Mouse (Mus musculus) adrenal gland, adult 8-10 months (tissue): ENCODE measurements at regions not wholly inside any gene's neighbourhood (a gene's known extent, or its start where the extent isn't known, plus 50 kb on each side); places are given as distances from the start of the nearest gene placed in this dataset.
A peak's percentile ranks its signal among the peaks of the same experiment; 100 is the strongest.

Experiments used
- DNase-seq: peaks from one replicate; pipeline ENCODE4 v3.0.0; 2022

DNA sequence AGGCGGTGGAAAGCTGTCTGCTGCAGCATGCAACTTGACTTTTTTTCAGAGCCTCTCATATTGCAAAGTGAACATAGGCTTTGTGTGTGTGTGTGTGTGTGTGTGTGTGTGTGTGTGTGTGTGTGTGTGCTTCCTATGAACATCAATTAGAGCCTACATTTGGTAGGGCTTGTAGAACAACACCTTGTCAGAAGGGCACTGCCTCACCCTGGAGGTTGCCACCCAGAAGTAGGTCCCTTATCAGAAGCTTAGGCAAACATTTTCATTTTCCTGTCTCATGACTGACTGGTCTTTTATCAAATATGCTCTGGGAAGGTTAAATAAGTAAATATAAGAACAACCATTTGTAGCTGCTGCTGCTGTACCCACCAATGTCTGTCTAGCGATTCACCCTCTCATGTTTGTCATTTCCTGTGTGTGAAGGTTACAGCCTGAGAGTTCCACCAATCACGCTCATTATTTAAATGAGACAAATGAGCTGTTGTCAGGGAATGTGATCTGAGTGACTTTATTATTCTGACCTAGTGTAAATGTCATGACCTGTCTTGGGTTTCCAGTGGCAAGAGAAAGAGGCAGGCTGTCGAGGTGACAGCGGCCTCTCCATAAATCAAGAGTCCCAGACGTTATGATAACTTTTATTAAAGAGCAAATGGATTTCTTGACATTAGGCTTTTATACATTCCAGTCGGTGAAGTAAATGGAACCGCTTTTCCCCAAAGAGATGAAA lies 310.1 kb downstream of the Irx1 start:
- DNase-seq: no peak

DNA sequence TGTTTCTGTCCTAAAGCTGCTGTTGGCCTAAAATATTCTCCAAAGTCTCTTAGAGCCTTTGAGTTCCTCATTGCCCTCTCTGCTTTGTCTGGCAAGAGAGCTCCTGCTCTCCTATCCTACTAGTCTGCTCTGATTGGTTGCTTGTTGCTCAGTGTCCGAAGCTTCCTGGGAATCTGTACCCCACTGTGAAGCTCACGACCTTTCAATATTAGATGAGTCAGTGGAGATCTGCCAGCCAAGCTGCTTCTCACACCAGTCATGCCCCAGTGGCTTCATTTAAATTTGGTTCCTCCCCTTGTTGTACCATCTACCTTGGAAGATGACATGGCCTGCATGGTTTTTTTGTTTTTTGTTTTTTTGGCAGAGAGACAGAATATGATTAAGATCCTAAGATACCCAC lies 313.6 kb downstream of the Irx1 start:
- no peak for DNase-seq

DNA sequence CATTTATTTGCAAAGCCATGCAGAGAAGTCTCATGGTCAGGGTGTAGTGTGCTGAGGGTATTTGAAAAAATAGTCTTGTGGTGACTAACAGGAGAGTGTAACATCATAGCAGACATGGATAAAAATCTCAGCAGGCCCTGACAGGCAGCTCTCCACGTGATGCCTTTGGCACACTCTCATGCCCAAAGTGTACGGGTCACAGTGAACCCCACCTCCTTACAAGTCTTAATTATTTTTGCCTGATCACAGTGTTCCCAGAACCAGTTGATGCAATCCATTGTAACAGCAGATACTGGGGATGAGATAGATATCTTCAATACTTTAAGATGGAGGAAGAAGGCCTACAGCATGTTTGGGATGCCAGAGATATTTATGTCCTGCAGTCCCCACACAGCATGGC lies 314.5 kb downstream of the Irx1 start:
- DNase-seq: no peak

DNA sequence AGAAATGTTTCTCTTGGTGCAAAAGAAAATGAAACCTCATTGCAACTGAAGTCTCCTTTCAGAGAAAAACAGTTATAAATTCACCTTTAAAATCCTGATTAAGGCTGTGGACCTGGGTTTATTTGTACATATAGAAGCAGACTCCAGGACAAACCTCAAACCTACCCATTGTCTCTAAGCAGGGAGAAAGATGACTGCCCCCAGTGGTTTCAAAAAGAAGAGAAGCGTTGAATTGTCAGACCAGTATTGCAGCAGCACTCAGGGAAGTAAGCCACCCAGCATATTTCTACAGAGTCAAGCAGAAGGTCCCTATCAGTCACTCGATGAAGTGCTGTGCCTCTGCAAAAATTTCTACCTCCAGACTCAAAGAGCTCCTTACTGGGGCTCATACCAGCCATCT lies 332.1 kb downstream of the Irx1 start:
- no peak for DNase-seq

DNA sequence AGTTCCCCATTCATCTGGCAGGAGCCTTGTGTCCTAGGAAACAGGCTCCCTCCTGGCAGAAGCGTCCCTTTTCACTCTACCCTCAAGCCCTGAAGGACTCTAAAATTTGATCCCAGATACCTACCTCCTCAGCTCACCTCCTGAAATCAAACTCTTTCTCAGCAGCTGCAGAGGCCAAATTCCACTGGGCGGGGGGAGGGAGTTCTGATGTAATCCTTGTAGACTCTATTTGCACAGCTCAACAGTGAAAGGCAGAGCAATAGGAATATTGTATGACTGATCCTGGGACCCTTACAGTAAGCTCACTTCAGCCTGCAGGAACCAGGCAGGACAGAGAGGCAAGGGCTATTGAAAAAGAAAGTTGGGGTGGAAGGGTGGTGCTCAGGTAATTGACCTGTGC lies 346.3 kb downstream of the Irx1 start:
- no peak for DNase-seq

DNA sequence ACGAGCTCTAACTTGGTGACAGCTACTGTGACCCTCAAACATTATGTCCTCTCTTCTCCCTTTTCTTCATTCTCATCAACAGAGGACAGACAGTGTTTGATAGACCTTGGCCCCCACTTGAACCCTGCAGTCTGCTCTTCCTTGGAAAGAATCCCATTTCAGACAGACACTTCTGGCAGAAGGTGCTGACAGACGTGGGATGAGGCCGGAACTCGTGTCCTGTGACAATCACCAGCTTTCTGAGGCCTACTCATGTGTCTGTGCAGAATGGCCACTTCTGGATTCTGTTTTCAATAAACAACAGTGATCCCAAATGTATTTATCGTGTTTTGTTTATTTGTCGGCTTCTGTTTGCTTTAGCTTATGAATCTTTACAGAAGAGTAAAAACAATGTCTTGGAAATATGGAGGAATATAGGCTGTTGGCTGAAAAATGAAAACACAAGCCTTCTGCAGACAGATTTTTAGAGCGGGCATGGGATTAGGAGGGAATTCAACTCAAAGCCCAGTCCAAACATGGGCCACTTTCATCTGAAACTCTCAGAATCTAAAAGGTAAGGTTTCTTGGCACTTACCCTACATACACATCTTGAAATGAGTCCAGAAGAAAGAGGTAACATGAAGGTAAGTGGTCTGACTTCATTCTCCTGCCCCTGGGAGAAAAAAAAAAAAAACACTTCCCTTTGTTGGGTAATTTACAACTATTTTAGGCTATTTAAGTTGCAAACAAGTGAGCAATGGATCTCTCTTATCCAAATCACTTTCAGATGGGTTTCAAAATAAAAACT lies 350.9 kb downstream of the Irx1 start:
- DNase-seq: no peak

DNA sequence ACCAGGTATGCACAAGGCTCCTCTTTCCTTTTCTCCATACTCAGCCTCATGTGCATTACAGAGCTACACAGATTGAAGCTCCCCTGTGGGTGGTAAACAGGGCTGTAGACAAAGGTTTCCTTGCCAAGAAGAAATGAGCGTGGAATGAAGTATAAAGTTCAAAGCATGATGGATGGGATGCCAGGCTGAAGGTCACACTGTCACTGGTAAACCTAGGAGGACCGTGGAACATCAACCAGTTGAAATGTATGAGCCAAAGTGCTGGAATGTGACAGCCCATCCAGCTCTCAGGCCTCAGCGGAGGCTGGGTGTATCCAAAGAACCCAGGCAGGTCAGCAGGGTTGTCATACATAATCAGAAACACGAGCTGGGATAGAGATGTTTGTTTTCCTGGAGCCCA lies 381.0 kb downstream of the Irx1 start:
- DNase-seq: no peak

DNA sequence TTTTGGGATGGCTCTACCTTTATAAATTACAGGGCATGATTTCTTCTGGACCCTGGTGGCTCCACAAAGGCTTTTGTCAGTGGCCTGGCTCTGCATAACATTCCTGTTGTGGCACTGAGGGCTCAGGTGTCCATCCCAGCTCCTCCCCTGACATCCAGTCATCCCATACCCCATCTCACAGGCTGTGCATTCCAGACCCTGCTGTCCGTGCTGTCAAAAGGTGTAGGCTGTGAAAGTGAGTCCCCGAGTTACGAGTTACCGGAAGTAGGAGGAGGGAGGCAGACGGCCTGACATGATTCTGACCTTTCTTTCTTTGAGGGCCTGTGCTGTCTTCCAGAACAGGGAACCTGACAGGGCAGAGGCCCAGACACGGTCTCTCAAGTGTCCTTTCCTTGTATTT lies 397.6 kb downstream of the Irx1 start:
- DNase-seq: no peak

DNA sequence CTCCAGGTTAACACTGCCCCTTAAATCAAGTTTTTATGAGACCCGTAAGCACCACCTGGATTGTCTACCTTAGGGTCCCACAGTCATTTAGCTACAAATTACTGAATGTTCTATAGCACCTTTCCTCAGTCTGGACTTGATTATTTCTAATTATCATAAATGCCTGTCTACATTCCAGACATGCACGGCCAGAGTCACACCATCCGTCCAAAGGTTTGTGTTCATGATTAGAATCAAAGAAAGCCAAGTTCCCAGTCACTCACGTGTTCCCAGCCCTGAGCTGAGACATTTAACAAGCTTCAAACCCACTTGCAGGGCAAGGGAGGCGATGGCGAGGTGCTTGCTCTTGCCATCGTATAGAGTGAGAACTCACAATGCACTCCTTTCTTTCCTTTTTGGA lies 398.1 kb downstream of the Irx1 start:
- DNase-seq: no peak

DNA sequence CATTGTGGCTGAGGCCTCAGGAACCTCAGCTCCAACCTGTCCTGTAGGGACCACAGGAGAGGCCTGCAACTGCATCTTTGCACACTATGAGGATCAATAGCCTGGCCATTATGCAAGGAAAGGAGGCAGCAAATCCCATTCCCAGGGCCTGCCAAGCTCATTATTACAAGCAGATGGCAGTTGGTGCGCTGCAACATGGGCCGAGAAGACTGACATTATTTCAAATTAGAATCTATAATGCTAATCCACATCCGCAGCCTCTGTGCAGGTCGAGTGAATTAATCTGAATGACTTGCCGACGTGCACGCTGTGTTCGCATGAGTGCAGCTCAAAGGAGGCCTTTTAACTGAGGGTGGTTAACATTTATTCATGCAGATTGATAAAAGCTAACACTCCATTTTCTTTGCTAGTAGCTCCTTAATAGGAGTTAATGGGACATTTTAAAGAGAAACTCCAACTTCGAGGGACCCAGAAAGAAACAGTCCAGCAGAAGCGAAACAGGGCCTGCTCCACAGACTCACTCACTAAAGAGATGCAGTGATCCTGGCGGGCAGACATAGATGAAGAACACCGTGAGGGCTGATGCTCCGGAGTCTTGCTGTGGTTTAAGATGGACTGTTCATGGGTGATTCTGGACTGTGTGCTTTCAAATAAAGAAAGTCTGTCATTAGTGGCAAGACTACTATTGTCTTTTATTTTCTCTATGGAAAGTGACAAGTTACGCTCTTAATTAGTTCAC lies 404.9 kb downstream of the Irx1 start:
- no peak for DNase-seq

DNA sequence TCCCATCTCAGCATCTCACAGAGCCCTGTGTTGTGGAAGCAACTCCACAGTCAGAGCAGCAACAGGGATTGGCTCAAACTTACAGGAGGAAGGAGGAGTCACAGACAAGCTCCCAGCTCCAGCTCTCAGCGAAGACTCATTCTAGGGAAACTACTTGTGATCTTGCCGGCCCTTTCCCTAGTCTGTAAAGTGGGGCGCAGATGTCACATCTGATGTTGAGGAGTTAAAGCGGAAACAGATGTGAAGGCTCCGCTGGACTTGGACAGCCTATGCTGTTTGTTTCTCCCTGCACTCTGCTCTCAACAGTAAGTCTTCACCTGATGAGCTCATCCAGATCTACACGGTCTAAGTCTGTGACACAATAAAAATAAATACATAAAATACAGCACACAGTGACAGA lies 408.1 kb downstream of the Irx1 start:
- DNase-seq: no peak

DNA sequence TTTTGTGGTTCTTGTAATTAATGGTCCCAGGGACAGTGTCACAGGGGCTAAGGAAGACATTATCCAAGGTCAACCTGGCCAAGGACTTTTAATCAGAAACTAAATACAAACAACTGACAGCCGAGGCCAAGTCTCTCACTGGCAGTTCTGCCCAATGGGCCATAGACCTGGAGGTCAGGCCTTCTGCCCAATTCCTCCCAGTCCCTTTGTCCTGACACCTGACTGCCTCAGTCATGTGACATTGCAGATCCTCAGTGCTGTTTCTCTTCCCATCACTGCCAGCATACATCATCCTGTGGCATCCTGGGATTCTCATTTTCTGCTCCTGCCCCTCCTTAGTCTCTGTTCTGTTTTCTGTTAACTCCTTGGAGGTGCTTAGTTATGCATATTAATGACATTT lies 413.4 kb downstream of the Irx1 start:
- no peak for DNase-seq

DNA sequence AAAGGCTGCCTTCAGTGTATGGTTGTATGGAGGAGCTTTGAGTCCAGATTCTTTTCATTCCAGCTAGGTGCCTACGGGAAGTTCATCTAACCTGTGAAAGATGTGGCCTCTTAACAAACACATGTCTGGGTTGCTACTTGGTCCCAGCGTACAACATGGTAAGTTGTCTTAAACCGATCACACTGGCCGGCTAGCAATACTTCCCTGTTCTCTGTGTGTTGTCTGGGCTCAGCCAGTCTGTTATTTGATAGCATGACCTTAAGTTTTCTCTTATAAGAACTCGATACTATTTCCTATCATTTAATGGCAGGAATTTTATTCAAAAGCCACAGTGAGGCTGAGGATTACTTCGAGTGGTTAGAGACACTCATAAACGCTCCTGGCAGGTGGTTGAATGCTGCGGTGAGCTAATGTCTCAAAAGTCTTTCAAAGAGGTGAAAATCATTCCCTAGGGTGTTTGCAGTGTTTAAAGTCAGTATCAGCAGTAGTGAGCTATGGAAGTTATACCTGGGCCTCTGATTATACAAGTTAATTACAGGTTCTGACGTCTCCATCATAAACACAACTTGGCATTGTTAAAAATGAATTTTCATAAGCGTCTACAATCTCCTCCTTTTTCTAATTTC lies 414.2 kb downstream of the Irx1 start:
- DNase-seq: no peak

DNA sequence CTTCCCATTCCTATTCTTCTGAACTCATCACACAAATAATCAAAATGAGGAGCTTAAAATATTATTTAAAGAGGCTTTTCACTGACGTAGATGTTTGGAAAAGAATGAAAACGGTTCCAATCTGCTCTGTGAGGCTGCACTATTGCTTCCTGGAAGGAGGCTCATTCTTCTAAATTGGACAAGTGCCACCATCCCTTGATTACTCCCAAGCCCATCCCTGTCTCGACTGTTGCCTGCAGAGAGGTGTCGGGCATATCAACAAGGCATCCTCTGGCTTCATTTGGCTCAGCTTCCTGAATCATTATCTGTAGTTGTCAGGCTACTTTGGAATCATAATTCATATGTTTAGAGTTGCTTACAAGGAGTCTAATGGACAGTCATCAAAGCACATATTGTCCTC lies 425.3 kb downstream of the Irx1 start:
- no peak for DNase-seq

DNA sequence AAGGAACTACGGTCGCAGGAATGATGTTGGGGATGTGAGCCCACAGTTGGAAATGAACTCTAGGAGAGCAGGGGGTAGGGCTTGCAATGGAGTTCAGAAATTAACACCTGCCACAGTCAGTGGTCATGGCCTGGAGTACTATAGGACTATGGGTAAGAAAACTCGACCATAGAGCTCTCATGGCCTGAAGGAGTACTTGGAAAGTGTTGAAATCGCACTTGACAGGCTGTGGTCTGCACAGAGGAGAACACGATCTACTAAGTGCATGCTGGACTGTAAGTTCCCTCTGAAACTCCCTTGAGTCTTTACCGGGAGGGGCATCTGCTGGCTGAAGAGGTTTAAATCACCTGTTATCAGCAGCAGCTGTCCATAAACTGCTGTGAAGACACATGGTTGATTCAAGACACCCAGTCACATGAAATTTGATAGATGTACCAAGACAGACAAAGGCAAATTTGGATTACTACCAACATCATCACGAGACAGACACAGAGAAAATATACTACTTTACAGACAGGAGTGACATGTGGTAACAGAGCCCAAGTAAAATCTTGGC lies 430.6 kb downstream of the Irx1 start:
- no peak for DNase-seq

DNA sequence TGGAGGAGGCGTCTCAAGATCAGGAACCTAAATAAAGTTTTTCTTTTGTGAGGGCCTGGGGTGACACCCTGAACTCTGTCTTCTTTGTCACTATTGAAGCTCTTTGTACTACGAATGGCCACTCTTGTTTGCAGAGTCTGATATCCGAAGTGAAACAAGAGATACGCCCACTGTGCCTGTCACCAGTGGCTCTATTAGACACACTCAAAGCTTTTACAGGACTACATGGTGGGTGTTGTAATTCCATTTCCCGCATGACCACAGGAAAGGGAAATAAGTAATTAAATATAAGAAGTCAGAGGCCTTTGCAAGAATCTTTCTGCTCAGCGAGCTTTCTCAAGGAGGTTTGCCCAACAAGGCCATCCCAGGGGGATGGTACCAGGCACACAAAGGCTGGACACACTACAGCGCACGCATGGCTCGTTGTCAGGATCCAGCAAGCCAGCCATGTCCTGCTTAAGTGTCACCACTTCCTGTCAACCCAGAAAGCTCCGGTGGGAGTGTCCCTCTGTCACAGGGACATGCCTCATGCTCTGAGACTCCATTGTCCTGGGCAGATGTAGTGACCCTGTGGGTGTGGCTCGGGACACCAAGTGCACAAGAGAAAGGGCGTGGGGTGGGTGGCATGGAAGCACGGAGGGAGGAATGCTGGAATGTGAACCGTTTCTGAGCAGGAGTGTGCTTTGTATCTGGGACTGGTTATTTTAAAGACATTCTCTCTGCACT lies 434.0 kb downstream of the Irx1 start:
- DNase-seq: no peak

DNA sequence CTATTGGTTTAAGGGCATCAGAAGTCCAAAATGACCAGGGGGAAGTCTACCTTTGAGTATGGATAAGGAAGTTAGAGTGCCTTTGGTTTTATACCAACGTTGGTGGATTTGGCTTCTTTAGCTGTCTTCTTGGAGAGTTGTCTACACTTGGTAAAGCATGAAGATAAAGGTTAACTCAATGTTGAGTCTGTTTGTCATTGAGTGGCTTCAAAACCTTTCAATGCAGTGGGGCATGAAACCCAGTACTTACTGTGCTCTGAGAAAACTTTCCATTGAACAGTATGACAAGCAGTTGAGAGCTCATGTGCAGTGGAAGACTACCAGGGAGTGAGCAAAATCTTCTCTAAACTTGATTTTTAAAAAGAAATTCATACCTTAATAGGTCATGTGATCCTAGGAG lies 445.7 kb downstream of the Irx1 start:
- no peak for DNase-seq

DNA sequence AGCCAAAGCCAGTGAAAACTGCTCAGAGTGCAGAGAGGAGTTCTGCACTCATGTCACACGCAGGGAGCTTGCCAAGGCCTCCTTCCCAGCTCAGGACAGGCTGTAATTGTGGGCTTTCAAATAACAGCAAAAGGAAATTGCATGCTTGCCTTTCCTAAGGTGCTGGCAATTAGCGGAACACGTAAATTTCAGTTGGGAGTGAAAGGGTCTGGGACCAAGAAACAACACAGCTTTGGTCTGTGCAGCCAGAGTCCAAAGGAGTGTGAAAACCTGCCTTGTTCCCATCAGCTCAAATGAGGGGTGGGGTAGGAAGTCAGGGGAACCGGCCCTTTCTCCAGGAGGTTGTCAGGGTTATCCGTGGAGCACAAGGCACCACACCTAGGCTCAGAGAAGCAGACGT lies 450.3 kb downstream of the Irx1 start:
- no peak for DNase-seq

DNA sequence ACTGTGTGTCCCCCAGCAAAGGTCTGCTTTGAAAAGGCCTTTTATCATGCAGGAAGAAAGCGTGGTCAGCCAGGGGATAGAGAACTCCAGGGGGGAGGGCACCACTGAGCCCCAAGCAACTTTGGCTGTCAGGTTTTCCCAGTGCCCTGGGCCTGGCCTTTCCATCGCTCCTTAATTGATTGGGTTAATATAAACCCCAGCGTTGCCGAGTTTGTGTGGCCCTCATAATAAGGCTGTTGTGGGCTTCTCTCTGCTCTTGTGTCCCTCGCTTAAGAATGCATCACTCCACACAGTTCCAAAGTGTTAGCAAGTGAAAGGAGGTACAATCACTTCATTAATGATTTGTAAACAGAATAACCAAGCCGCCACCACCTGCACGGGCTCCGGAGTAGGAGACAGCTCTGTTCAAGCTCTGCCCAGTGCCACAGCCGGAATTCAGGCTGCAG lies 455.5 kb downstream of the Irx1 start:
- DNase-seq: no peak

DNA sequence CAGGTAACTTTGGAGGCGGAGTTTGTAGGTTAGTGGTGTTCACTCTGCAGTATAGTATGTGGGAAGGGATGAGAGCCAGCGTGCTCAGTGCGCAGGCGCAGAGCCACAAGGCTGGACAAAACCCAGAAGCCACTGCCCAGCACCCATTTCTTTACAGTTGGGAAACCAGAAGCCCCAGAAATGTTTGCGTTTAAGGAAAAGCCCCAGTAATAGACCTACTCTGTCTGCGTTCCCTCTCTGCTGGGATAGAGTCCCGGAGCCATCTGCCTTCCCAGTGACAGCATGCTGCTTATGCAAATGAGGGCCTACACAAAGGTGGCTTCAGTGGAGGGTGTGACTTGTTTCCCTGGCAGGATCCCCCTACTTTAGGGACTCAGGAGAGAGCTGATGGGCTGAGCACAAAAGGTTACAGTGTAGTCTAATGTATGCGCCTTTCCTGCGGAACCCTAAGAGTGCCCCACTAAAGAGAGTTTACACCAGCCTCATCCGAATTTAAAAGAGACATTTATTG lies 456.0 kb downstream of the Irx1 start:
- no peak for DNase-seq

DNA sequence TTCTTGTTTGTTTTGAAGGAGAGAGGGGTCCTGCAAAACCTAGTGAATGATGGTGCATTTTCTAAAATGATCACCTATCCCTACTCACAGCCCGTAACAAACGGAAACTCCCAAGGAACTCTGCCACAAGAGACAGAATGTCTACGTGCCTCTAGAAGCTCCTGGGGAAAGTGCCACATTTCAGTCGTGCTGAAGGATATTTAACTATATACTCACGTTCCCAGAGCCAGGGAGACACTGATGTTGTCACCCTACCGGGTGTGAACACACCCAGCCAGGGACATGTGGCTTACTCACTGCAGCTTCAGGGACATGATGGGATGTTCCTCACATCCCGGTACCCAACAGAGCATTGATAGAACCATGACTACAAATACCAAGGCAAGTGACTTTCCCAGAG lies 456.7 kb downstream of the Irx1 start:
- DNase-seq: no peak

DNA sequence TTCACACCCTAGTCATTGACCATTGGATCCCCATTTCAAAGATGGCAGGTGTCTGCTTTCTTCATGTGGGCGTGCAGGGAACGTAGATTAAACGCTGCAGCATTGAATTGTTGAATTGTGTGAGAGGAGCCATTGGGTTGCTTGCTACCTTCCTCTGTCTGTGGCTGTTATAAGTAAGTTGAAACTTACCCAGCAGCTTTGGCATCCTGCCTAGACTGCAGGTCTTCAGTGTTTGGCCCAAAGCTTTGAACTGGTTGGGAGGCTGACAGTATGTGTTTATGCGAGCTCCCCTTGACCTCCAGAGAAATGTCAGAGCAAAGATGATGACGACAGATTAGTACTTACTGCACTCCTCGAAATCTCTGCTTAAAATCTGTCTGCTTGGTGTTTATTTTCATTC lies 473.8 kb downstream of the Irx1 start:
- peak; percentile 2 for DNase-seq
